ENCODE assay signal across 19 mouse cellular contexts in genomic region chr16:11879196-11879595, GRCm38 (mm10).
"Had no signal": no experiment of that assay in that cellular context is flagged by ENCODE, and none has a peak within 500 bp of the region (broad histone marks: within the 10 kb centered on the region; RNA-seq: fewer than 3 reads in every experiment).

No protein-coding gene starts in this region.

- H3K9ac ChIP-seq: liver, embryonic 15.5 days; liver, postnatal 0 days; lung, embryonic 15.5 days; midbrain, embryonic 13.5 days; midbrain, embryonic 15.5 days; neural tube, embryonic 12.5 days; stomach, embryonic 15.5 days had no signal

- DNase-seq: liver, postnatal 0 days; lung, adult 2 months; lung, postnatal 14 days; lung, postnatal 36 days; right cerebral cortex, postnatal 14 days; thymus, adult 2 months; thymus, postnatal 14 days; thymus, postnatal 36 days had no signal

- H3K4me1 ChIP-seq: liver, embryonic 15.5 days; lung, embryonic 15.5 days; midbrain, embryonic 13.5 days; midbrain, embryonic 15.5 days; neural tube, embryonic 12.5 days; stomach, embryonic 15.5 days had no signal

- H3K27me3 ChIP-seq: liver, embryonic 15.5 days; lung, embryonic 15.5 days; megakaryocyte, embryonic 14.5 days; midbrain, embryonic 13.5 days; midbrain, embryonic 15.5 days; neural tube, embryonic 12.5 days; stomach, embryonic 15.5 days had no signal

- H3K4me2 ChIP-seq: liver, embryonic 15.5 days; lung, embryonic 15.5 days; midbrain, embryonic 11.5 days; midbrain, embryonic 13.5 days; midbrain, embryonic 15.5 days; neural tube, embryonic 12.5 days; stomach, embryonic 15.5 days had no signal

- ATAC-seq: liver, postnatal 0 days; lung, postnatal 0 days; midbrain, embryonic 13.5 days; midbrain, embryonic 15.5 days had no signal

- H3K27ac ChIP-seq: liver, embryonic 15.5 days; lung, embryonic 15.5 days; macrophage; midbrain, embryonic 13.5 days; midbrain, embryonic 15.5 days; neural tube, embryonic 12.5 days; stomach, embryonic 15.5 days; stomach, postnatal 0 days had no signal

- H3K4me3 ChIP-seq: liver, embryonic 15.5 days; lung, embryonic 15.5 days; megakaryocyte, embryonic 14.5 days; midbrain, embryonic 13.5 days; midbrain, embryonic 15.5 days; neural tube, embryonic 12.5 days; stomach, embryonic 15.5 days had no signal

- H3K9me3 ChIP-seq: liver, embryonic 15.5 days; lung, embryonic 15.5 days; megakaryocyte, embryonic 14.5 days; midbrain, embryonic 13.5 days; midbrain, embryonic 15.5 days; neural tube, embryonic 12.5 days; stomach, embryonic 15.5 days had no signal

- H3K36me3 ChIP-seq: lung, embryonic 15.5 days; midbrain, embryonic 13.5 days; midbrain, embryonic 15.5 days; neural tube, embryonic 12.5 days had no signal
